Mouse (Mus musculus) cerebellum, postnatal 10 days (tissue): ENCODE data around the gene Nat9.
A peak's percentile ranks its signal among the peaks of the same experiment; 100 is the strongest.

Experiments used
- DNase-seq, 2 experiments: peaks; one replicate each; pipeline ENCODE4 v3.0.0; 2021; ENCODE audit warnings: mixed read lengths in 2 of 2

Nat9 gene

GRCm38 (mm10) chr11:115212116-115212515 is 24.5 kb upstream of the Nat9 start:
- DNase-seq, result peak; percentile 72 to 74

- DNase-seq, result peak in 1 of 2 experiments; percentile 39
Measured at GRCm38 (mm10) chr11:115209958-115210357, 22.3 kb upstream of the Nat9 start.

DNA sequence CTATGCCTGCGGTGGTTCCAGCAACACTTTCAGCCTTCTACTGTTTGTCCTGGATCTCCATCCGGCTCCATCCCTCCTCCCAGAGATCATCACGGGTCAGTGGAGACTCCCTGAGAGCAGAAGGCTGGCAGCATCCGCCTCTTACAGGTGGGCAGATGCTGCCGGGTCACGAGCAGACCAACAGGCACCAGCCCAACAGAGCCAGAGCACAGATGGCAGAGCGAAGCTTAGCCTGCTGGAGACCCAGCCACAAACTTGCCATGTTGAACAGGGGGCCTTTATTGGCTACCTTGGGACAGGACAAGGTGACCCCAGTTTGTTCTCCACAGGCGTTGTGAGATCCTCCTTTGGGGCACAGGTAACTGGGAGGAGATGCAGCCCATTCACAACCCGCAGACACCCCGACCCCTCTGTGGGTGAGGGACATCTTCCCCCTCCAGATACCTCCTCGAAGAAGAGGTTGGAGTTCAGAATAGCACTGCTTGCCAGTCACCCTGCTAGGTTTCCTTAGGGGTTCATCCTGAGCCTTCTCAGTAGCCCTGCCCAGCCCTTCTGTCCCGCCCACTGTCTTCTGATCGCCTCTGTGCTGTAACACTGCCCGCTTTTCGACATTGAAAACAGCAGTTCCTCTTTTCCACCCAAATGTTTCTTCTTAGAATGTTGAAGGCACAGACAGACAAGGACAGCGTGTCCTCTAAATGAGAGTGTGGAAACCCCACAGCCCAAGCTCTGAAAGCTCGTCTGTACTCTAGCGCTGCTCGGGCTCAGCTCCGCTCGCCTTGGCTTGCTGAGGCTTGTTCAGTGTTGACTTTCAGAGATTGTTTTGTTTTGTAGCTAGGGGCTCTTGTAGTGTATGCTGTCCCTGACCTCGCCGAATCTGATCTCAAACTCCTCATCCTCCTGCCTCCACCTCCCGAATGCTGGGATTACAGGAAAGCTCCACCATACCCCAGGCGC is 21.4 kb upstream of the Nat9 start:
- DNase-seq, result peak; percentile 85 to 87

GRCm38 (mm10) chr11:115208126-115208525 is 20.5 kb upstream of the Nat9 start:
- peak; percentile 86 to 90 for DNase-seq

GRCm38 (mm10) chr11:115202756-115203155 is 15.1 kb upstream of the Nat9 start:
- peak in 1 of 2 experiments; percentile 69 for DNase-seq

DNA sequence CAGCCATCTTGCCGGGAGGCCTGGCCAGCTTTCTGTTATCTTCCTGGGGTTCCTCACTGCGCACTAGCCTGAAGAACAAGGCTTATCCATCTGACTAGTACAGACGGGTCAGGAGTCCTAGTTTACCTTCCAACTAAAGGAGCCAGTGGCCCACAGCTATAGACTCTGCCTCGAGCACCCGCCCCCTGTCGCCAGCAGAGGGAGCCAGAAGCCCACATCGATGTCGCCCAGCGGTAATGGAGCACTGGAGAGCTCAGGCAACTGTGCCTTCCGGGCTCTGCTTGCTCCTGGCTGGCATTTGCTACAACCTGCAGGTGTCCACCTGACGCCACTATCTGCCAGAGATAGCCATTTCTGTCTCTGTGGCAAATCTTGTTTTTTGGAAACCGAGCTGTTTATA is 14.7 kb upstream of the Nat9 start:
- peak; percentile 95 for DNase-seq

GRCm38 (mm10) chr11:115200520-115200919 is 12.9 kb upstream of the Nat9 start:
- DNase-seq, result no peak

- no peak for DNase-seq
Measured at GRCm38 (mm10) chr11:115198932-115199384, 11.3 kb upstream of the Nat9 start.

- no peak for DNase-seq
Measured at GRCm38 (mm10) chr11:115197558-115197957, 9.9 kb upstream of the Nat9 start.

- no peak for DNase-seq
Measured at GRCm38 (mm10) chr11:115195933-115196332, 8.3 kb upstream of the Nat9 start.

DNA sequence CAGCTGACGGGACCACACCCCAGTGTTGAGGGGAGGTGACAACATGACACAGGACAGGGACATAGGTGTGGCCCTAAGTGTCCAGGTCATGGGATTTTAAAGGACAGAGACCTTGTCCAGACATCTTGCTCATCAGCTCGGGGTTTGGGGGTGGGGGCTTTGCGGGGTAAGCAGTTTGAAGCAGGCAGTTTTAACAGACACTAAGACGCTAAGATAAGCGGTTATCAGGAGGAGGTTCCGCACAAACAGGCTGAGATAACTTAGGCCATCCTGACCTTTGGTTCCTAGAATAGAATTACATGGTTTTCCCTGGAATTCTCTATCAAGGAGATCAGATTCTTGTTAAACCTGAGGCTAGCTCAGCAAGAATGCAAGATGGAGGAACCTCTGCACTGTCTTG is 7.0 kb upstream of the Nat9 start:
- DNase-seq, result no peak

DNA sequence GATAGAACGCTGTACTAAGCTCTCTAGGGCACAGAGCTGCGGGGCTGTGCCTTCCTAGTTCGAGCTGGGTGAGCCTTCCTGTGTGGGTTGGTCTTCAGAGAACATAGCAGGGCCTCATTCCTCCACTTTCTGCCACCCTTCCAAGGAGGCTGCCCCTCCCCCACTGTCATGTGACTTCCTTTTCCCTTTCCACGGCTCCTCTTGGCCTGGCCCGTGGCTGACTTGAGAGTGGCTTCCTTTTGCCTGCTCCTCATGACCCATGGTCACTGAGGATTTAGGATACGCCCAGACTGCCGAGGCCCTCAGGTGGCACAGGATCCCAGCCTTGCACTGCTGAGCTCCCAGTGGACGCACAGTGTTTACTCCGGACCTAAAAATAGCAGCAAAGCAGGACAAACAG is 4.5 kb upstream of the Nat9 start:
- peak in 1 of 2 experiments; percentile 42 for DNase-seq

- no peak for DNase-seq
Measured at GRCm38 (mm10) chr11:115189304-115189703, 1.6 kb upstream of the Nat9 start.

- DNase-seq, result no peak
Measured at GRCm38 (mm10) chr11:115188539-115189231, 1.0 kb upstream of the Nat9 start.

GRCm38 (mm10) chr11:115187224-115187639 is 427 bp downstream of the Nat9 start, which contains the start of gene Tmem104:
TSS of gene Tmem104 (plus strand) at chr11:115187487.
- peak; percentile 100 for DNase-seq

GRCm38 (mm10) chr11:115184973-115185372 is 2.7 kb downstream of the Nat9 start:
- no peak for DNase-seq

- DNase-seq, result peak; percentile 93 to 96
Measured at GRCm38 (mm10) chr11:115181913-115182638, 5.6 kb downstream of the Nat9 start.

DNA sequence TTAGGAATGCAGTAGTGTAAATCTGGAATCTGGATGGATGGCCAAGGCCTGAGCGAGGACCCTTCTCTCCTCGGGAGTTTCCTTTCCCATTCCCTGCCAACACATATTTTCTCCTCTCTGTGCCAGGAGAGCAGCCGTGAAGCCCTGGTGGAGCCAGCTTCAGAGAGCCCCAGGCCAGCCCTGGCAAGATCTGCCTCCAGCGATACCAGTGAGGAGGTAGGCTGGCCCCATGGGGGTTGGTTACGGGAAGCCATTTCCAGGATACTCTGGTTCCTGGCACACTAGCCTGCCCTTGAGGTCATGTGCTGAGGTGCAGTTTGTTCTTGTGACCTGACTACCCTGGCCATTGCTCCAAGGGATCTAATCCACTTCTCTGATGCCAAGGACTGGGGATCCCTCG is 7.8 kb downstream of the Nat9 start:
- peak; percentile 64 to 75 for DNase-seq

DNA sequence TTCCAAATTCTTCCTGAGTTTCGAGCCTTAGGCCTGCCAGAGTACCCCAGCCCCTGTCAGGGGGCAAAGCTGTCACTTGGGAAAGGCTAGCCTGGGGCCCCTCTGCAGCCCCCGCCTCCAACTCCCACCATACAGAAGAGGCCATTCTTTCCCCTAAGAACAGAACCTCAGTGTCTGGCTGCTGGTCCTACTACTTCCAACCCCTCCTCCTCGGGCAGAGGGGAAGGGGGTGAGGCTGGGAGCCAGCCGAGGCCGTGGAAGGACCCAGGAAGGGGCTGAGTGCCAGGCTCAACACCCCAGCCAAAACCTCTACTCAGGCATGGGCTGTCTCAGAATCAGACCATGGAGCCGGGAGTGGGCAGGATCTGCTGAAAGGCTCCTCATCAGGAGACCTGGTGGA is 8.5 kb downstream of the Nat9 start:
- peak; percentile 82 to 89 for DNase-seq

- no peak for DNase-seq
Measured at GRCm38 (mm10) chr11:115178766-115179165, 8.9 kb downstream of the Nat9 start.

- DNase-seq, result peak; percentile 61 to 74
Measured at GRCm38 (mm10) chr11:115177559-115178195, 10.0 kb downstream of the Nat9 start.
